Mouse (Mus musculus) hindbrain, embryonic 14.5 days (tissue): ENCODE measurements around the gene Nop9. TPM values are rescaled to one million over a fixed set of nuclear protein-coding genes. Genes with fewer than 3 reads are reported as not detected.
"Not testable (repeated sequence)": the region's sequence is repeated elsewhere in the genome, so short reads cannot be mapped to it uniquely, and the experiment has no call there.

Experiments used
- ATAC-seq: fragments of 200-750 bp; cut with Nextera tagmentation; 2 replicates; pipeline ENCODE4 v1.8.0; 2017; ENCODE audit warnings: moderate number of reproducible peaks, mild to moderate bottlenecking, moderate TSS enrichment, moderate library complexity; ENCODE audit not compliant: low FRiP score
- DNase-seq: peaks from one replicate; pipeline ENCODE4 v3.0.0-alpha.2; 2015; ENCODE audit warnings: low spot score
- H3K27ac ChIP-seq: fragments of 300-500 bp; sonication (generic); 2 replicates; pipeline ENCODE4 v1.5.1; 2014; ENCODE audit warnings: mild to moderate bottlenecking, moderate library complexity
- H3K27me3 ChIP-seq: fragments of 300-500 bp; sonication (generic); 2 replicates; pipeline ENCODE4 v1.6.1; 2014; ENCODE audit warnings: mild to moderate bottlenecking, low read length, mixed read lengths; ENCODE audit not compliant: control insufficient read depth, insufficient read depth
- H3K36me3 ChIP-seq: fragments of 300-500 bp; sonication (generic); replicated peaks from 2 replicates; pipeline ENCODE4 v1.6.1; 2014; ENCODE audit not compliant: control insufficient read depth, insufficient read depth
- H3K4me1 ChIP-seq: fragments of 300-500 bp; sonication (generic); replicated peaks from 2 replicates; pipeline ENCODE4 v1.6.1; 2014; ENCODE audit warnings: antibody characterized with exemption, low read length, mixed read lengths; ENCODE audit not compliant: control insufficient read depth, insufficient read depth
- H3K4me2 ChIP-seq: fragments of 300-500 bp; sonication (generic); replicated peaks from 2 replicates; pipeline ENCODE4 v1.6.1; 2014; ENCODE audit warnings: mild to moderate bottlenecking, moderate library complexity
- H3K4me3 ChIP-seq: fragments of 300-500 bp; sonication (generic); replicated peaks from 2 replicates; pipeline ENCODE4 v1.5.1; 2014; ENCODE audit warnings: mild to moderate bottlenecking, low read length
- H3K9ac ChIP-seq: fragments of 300-500 bp; sonication (generic); 2 replicates; pipeline ENCODE4 v1.6.1; 2014
- H3K9me3 ChIP-seq: fragments of 300-500 bp; sonication (generic); 2 replicates; pipeline ENCODE4 v1.6.1; 2016; ENCODE audit warnings: low read length; ENCODE audit not compliant: control insufficient read depth
- WGBS: fragments of 180-500 bp; shearing (Covaris S2); extraction: QIAGEN DNeasy Blood & Tissue Kit; methylation state at CpG from one replicate; pipeline ENCODE4 v1.1.7; 2014; 5-methylcytosine and 5-hydroxymethylcytosine counted together
- polyA plus RNA-seq: library from polyadenylated mRNA; unstranded; fragments of >200 nt; fragmentation: Nextera tagmentation; extraction: Ambion mirVana; gene quantifications from 2 replicates; pipeline ENCODE4 v1.2.1, GENCODE M21; 2014

Nop9 gene
- polyA plus RNA-seq, 1 experiment from 2014 or later = 31.4 TPM

DNA sequence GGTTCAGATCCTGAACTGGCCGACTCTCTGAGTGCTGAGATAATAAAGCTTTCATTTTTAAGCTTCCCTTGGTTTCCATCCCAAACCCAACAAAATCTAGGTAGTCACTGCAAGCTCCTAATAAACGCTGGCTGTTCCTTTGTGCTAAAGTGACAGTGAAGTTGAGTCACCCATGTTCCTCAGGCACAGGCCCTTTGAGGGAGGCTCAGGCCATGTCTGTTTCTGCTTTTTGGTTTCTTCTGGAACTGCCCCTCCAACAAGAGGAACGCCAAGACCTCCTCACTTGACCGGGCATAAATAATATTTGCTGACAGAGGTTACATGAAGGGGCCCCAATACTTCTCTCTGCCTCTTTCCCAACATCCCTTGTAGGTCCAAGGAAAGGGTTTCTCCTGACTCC lies 9.7 kb upstream of the Nop9 start:
- Histone ChIP-seq H3K4me1 (no peaks in the 10 kb centered on the region), H3K36me3 (peaks cover 22% of the 10 kb centered on the region), H3K27ac (no peak overlapping the region), H3K4me2 (no peak overlapping the region), H3K27me3 (no peaks in the 10 kb centered on the region), H3K9ac (no peak overlapping the region), H3K9me3 (no peaks in the 10 kb centered on the region), H3K4me3 (no peak overlapping the region)
- ATAC-seq = no peak
- no peak for DNase-seq
- WGBS = 79% methylated on average over 4 of the region's 4 CpGs

DNA sequence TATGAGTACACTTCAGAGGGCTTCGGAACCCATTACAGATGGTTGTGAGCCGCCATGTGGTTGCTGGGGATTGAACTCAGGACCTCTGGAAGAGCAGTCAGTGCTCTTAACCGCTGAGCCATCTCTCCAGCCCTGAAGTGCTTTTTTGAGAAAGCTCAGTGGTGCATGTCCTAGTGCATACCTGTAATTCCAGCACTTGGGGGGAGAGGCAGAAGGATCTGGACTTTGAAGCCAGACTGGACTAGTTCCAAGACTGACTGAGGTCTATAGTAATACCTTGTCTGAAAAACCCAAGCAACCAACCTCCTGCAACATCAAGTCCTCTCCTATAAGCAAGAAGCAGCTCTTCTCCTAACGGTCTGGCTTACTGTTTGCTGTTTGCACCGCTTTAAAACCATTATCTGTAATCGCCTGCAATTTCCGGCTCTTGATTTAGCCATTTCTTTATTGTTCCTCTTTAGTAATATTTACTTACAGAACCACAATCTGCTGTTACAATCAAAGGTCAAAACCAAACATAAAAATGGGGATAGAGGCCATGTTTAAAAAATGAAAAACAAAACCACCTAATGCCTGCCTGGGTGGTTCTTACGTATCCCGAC lies 8.3 kb upstream of the Nop9 start:
- no peaks in the 10 kb centered on the region for H3K9me3 ChIP-seq
- H3K27ac ChIP-seq = no peak overlapping the region
- H3K36me3 ChIP-seq = peaks cover 29% of the 10 kb centered on the region
- no peak overlapping the region for H3K9ac ChIP-seq
- H3K27me3 ChIP-seq = no peaks in the 10 kb centered on the region
- no peak overlapping the region for H3K4me2 ChIP-seq
- H3K4me1 ChIP-seq = no peaks in the 10 kb centered on the region
- DNase-seq (no peak), ATAC-seq (no peak)
- 89% methylated on average over 9 of the region's 9 CpGs for WGBS
- no peak overlapping the region for H3K4me3 ChIP-seq

DNA sequence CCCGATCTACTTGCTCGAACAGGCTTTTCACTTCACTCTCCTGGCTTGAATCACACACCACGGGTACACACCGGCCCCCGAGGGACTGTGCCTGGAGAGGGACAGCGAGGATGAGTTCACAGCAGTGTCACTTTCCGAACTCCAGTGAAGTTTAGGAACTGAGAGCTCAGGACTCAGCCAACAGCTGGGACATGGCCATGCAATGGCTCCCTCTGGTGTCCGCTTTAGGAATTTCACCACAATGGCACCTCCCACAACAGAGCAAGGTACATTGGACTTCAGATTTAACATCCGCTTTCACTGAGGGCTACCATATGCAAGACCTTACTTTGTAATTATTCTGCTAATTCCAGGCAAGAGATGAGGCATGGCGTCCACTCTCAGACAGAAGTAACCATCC lies 1.8 kb upstream of the Nop9 start:
- Histone ChIP-seq H3K27me3 (no peaks in the 10 kb centered on the region), H3K4me2 (0 out of 2 replicates have a peak overlapping the region, but pooled peaks have one; percentile 5), H3K4me3 (no peak overlapping the region), H3K4me1 (peaks cover 16% of the 10 kb centered on the region), H3K27ac (no peak overlapping the region), H3K9me3 (no peaks in the 10 kb centered on the region), H3K36me3 (peaks cover 31% of the 10 kb centered on the region), H3K9ac (no peak overlapping the region)
- WGBS = 20% methylated on average over 10 of the region's 10 CpGs
- ATAC-seq = peak; percentile 69; the same call in 1 of the 2 replicates
- peak; percentile 94 for DNase-seq

DNA sequence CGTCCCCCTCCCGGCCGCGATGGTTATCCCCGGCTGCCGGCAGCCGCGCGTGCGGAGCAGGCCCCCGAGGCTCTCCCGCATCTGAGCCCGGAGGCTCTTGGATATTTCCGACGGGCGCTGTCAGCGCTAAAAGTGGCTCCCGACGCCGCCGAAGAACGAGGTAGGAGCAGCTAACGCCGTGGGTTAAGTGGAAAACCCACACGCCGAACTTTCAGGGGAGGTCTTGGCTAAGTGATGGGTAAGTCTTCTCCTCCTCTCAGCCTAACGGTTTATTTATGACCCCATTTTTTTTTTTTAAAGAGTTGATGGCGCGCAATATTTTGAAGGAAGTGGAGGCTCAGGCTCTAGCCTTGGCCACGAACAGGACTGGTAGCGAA lies 356 bp downstream of the Nop9 start:
- H3K9me3 ChIP-seq = no peaks in the 10 kb centered on the region
- H3K4me3 ChIP-seq = peak overlapping the region; percentile 85
- peaks cover 32% of the 10 kb centered on the region for H3K36me3 ChIP-seq
- ATAC-seq (no peak; the same call in 1 of the 2 replicates), DNase-seq (no peak)
- peaks cover 16% of the 10 kb centered on the region for H3K4me1 ChIP-seq
- under 1% methylated on average over 29 of the region's 31 CpGs for WGBS
- H3K9ac ChIP-seq = peak overlapping the region; percentile 75
- H3K27ac ChIP-seq = no peak overlapping the region
- peak overlapping the region; percentile 96 for H3K4me2 ChIP-seq
- H3K27me3 ChIP-seq = no peaks in the 10 kb centered on the region

DNA sequence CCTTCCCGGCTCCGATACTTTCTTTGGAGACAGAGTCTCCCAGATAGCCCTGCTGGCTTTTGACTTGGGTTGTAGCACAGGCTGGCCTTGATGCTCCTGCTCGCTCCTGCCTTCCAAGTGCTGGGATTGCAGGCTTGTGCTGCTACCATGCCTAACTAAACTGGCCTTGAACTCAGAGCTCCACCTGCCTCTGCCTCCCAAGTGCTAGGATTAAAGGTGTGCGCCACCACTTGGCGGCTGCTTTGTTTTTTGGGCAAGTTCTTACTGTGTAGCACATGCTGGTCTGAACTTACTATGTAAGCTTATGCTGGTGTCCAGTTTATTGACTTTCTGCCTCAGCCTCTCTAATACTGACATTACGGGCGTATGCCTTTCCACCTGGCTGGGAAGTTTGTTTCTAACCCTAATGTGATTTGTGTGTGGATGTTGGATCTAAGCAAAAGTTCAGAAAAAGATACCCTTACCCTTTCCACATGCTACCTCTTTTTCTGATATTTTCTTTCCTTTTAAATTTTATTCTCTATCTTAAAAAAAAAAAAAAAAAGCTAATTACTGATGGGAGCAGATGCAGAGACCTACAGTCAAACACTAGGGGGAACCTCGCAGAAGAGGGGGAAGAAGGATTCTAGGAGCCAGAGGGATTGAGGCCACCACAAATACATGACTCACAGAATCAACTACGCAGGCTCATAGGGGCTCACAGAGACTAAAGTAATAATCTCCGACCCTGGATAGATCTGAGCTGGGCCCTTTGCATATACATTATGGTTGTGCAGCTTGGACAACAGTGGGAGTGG lies 1.8 kb downstream of the Nop9 start:
- Histone ChIP-seq H3K27ac (no peak overlapping the region), H3K9me3 (no peaks in the 10 kb centered on the region), H3K36me3 (peaks cover 40% of the 10 kb centered on the region), H3K4me3 (no peak overlapping the region), H3K9ac (no peak overlapping the region), H3K4me2 (peak overlapping the region; percentile 96), H3K27me3 (no peaks in the 10 kb centered on the region), H3K4me1 (peaks cover 16% of the 10 kb centered on the region)
- ATAC-seq (no peak), DNase-seq (no peak)
- WGBS = 94% methylated on average over 10 of the region's 10 CpGs

DNA sequence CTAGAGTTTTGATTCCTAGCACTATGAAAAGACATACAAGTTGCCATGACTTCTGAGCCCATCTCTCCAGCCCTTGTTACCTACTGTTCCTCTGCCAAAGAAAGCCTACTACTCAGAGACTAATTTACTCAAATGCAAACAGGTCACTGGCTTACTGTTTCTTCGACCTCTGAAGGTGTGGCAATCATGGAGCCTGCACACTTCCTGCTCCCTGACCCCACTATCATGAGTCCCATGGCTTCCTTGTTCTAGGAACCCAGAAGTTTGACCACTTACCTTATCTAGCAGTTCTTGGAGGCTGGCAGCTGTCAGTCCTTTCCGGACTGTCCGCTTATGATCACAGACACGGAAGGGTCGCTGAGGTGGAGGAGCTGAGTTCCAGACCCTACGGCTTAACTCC lies 12.1 kb downstream of the Nop9 start:
- Histone ChIP-seq H3K27ac (no peak overlapping the region), H3K9ac (no peak overlapping the region), H3K4me2 (no peak overlapping the region), H3K36me3 (peaks cover 45% of the 10 kb centered on the region), H3K27me3 (peaks cover 11% of the 10 kb centered on the region), H3K4me1 (peaks cover 10% of the 10 kb centered on the region), H3K9me3 (no peaks in the 10 kb centered on the region), H3K4me3 (no peak overlapping the region)
- DNase-seq (no peak), ATAC-seq (no peak)
- 87% methylated on average over 6 of the region's 6 CpGs for WGBS

DNA sequence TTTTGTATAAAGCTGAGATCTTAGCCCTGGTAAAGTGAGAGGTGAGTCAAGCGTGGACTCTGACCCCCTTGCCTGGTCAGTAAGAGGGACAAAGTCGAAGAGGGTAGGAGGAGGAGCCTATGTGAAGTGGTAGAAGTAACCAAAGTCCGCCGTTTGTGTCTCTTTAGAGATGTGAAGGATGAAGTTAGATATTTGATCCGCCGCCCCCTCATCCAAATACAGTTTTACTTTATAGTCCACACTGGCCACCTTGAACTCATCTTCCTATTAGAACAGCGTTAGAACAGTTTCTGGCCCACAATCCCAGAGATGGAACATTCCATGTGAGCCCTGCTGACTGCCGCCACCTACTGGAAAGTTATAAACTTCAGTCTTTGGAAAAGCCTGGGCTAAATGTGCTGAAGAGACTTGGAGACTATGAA lies 12.9 kb downstream of the Nop9 start, which contains the start of gene Cideb:
Gene Cideb, minus strand, starts transcription at position 96 of the 422 bp plus-strand sequence.
- Histone ChIP-seq H3K4me2 (0 out of 2 replicates have a peak within 1 kb of the TSS, but pooled peaks have one; percentile 2), H3K4me1 (peaks cover 15% of the 10 kb centered on the region), H3K27ac (no peak within 1 kb of the TSS), H3K36me3 (peaks cover 37% of the 10 kb centered on the region), H3K4me3 (no peak within 1 kb of the TSS), H3K27me3 (peaks cover 15% of the 10 kb centered on the region), H3K9ac (no peak within 1 kb of the TSS), H3K9me3 (no peaks in the 10 kb centered on the region)
- no peak for ATAC-seq
- DNase-seq = peak; percentile 78
- 24% methylated on average over 8 of the region's 8 CpGs for WGBS

DNA sequence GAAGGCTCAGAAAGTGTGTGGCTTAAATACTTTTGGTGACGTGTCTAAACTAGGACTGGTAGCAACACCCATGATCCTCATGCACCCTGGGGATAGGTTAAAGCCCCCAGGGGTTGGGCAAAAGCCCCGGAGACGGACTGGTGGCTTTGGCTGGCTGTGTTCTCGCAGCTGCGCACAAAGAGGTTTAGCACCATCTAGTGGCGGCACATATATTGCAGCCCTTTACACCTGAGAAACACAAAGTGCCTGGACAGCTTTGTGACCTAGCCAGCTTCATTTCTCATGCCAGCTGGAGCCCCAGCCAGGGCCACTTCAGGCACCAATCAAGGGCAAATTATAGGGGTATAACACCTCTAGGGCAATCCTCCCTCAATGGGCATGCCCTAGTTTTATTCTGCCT lies 14.7 kb downstream of the Nop9 start:
- H3K36me3 ChIP-seq = peaks cover 19% of the 10 kb centered on the region
- H3K4me3 ChIP-seq, ATAC-seq, H3K9me3 ChIP-seq, H3K27ac ChIP-seq, H3K9ac ChIP-seq: not testable (repeated sequence)
- WGBS = 3% methylated on average over 5 of the region's 6 CpGs
- peaks cover 15% of the 10 kb centered on the region for H3K4me1 ChIP-seq
- peak; percentile 83 for DNase-seq
- H3K27me3 ChIP-seq = peaks cover 32% of the 10 kb centered on the region
- H3K4me2 ChIP-seq = peak overlapping the region; percentile 32

DNA sequence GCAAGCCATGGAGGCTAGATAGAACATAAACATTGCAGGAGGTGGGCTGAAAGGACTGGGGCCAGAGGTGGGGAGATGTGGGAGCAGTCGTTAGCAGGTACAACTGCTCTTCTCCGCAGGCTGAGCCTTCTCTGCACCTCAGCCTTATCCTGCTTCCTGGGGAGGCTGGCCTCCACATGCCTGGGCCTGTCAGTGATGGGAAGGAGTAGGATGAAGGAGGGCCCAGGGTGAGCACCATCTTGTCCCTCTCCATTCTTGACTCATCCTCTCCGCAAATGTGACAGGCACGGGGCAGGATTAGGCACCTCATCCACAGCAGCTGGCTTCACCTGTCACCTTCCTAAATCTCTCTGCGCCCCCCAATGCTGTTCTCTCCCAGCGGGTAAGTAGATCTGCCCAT lies 15.7 kb downstream of the Nop9 start, which contains the start of gene Ltb4r2:
Gene Ltb4r2, plus strand, starts transcription at position 266 of the 400 bp plus-strand sequence.
- H3K36me3 ChIP-seq = peaks cover 9% of the 10 kb centered on the region
- peak within 1 kb of the TSS; percentile 83 for H3K9ac ChIP-seq
- H3K4me3 ChIP-seq = peak within 1 kb of the TSS; percentile 53
- peaks cover 15% of the 10 kb centered on the region for H3K4me1 ChIP-seq
- peaks cover 42% of the 10 kb centered on the region for H3K27me3 ChIP-seq
- WGBS = 71% methylated on average over 6 of the region's 6 CpGs
- ATAC-seq = no peak
- peak within 1 kb of the TSS; percentile 67 for H3K27ac ChIP-seq
- peak within 1 kb of the TSS; percentile 90 for H3K4me2 ChIP-seq
- no peak for DNase-seq
- no peaks in the 10 kb centered on the region for H3K9me3 ChIP-seq
